Mouse (Mus musculus) thymus, adult 2 months (tissue): ENCODE results near the gene Enox1. TPM values are rescaled to one million over a fixed set of nuclear protein-coding genes. Genes with fewer than 3 reads are reported as not detected.
"Not testable (repeated sequence)": the region's sequence is repeated elsewhere in the genome, so short reads cannot be mapped to it uniquely, and the experiment has no call there.

Source experiments
- DNase-seq: peaks from one replicate; pipeline ENCODE4 v3.0.0; 2021
- H3K27ac ChIP-seq: fragments of 200-500 bp; 2 replicates; pipeline ENCODE4 v1.5.1; 2012; ENCODE audit warnings: low read length, control low read depth; ENCODE audit not compliant: control insufficient read depth, insufficient read depth
- H3K27me3 ChIP-seq: fragments of 200-500 bp; 2 replicates; pipeline ENCODE4 v1.6.1; 2012; ENCODE audit warnings: mild to moderate bottlenecking, low read length, moderate library complexity, mixed read lengths; ENCODE audit not compliant: control insufficient read depth, insufficient read depth
- H3K36me3 ChIP-seq: fragments of 200-500 bp; 2 replicates; pipeline ENCODE4 v1.6.1; 2012; ENCODE audit warnings: mild to moderate bottlenecking, low read length, moderate library complexity; ENCODE audit not compliant: control insufficient read depth, insufficient read depth
- H3K4me1 ChIP-seq: fragments of 200-500 bp; replicated peaks from 2 replicates; pipeline ENCODE4 v1.6.1; 2012; ENCODE audit warnings: low read length; ENCODE audit not compliant: control insufficient read depth, insufficient read depth
- H3K4me3 ChIP-seq: fragments of 200-500 bp; 2 replicates; pipeline ENCODE4 v1.5.1; 2012; ENCODE audit warnings: mild to moderate bottlenecking, low read length, control low read depth, moderate library complexity; ENCODE audit not compliant: control insufficient read depth, insufficient read depth
- CTCF ChIP-seq: fragments of 200-500 bp; IDR thresholded peaks from 2 replicates; pipeline ENCODE4 v1.5.1; 2012; ENCODE audit warnings: mild to moderate bottlenecking, control low read depth, low read length, moderate library complexity, borderline replicate concordance; ENCODE audit not compliant: control insufficient read depth, poor library complexity, insufficient read depth; ENCODE audit errors: extremely low read depth
- POLR2A ChIP-seq: fragments of 200-500 bp; IDR thresholded peaks from 2 replicates; pipeline ENCODE4 v1.6.1; 2012; ENCODE audit warnings: mild to moderate bottlenecking, low read length, control low read depth, moderate library complexity; ENCODE audit not compliant: control insufficient read depth, poor library complexity, insufficient read depth; ENCODE audit errors: extremely low read depth
- WGBS: fragments of 180-500 bp; shearing (Covaris S2); methylation state at CpG from one replicate; pipeline ENCODE4 v1.1.7; 2018; 5-methylcytosine and 5-hydroxymethylcytosine counted together
- polyA plus RNA-seq: library from polyadenylated mRNA; depleted of rRNA; stranded (reverse); fragments of >200 nt; gene quantifications from 2 replicates; pipeline ENCODE4 v1.2.3, GENCODE M21; 2012

The Enox1 gene
- polyA plus RNA-seq, 1 experiment: 0.38 TPM

DNA sequence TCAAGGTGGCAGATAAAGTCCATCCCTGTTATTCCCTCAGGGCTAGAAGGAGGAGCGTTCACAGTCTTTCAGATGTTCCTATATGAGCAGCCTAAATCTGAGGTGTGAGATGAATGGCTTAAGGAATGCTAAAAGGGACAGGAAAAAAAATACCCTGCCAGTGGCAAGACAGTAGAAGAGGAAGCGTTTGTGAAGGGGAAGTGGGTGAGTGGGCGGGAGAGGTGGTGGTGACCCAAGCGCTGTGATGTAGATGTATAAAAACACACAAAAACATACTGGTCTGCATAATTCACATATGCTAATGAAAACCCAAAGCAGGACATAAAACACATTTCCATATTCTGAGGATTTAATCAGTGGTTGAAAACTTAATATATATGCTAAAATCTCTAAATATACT lies 367.7 kb downstream of the Enox1 start:
- TF ChIP-seq POLR2A: no peak
- TF ChIP-seq CTCF: no peak
- peaks cover 6% of the 10 kb centered on the region for H3K4me1 ChIP-seq
- no peak overlapping the region for H3K27ac ChIP-seq
- no peaks in the 10 kb centered on the region for H3K27me3 ChIP-seq
- H3K4me3 ChIP-seq: no peak overlapping the region
- 28% methylated on average over 4 of the region's 4 CpGs for WGBS
- no peak for DNase-seq
- no peaks in the 10 kb centered on the region for H3K36me3 ChIP-seq

GRCm38 (mm10) chr14:77526262-77526661 lies 369.7 kb downstream of the Enox1 start:
- H3K4me1 ChIP-seq: peaks cover 3% of the 10 kb centered on the region
- H3K27me3 ChIP-seq: no peaks in the 10 kb centered on the region
- no peak overlapping the region for H3K27ac ChIP-seq
- no peak overlapping the region for H3K4me3 ChIP-seq
- DNase-seq: no peak
- no peak for TF ChIP-seq CTCF
- no peak for TF ChIP-seq POLR2A
- H3K36me3 ChIP-seq: no peaks in the 10 kb centered on the region
- WGBS: 93% methylated on average over 1 of the region's 1 CpGs

- 96% methylated on average over 9 of the region's 9 CpGs for WGBS
- H3K36me3 ChIP-seq: no peaks in the 10 kb centered on the region
- no peaks in the 10 kb centered on the region for H3K27me3 ChIP-seq
- DNase-seq: no peak
- H3K4me3 ChIP-seq: no peak overlapping the region
- peaks cover 3% of the 10 kb centered on the region for H3K4me1 ChIP-seq
- no peak overlapping the region for H3K27ac ChIP-seq
- no peak for TF ChIP-seq POLR2A
- TF ChIP-seq CTCF: no peak
These were observed 372.6 kb downstream of the Enox1 start for GRCm38 (mm10) chr14:77529201-77529600.

- H3K4me1 ChIP-seq: peaks cover 3% of the 10 kb centered on the region
- H3K27me3 ChIP-seq: no peaks in the 10 kb centered on the region
- H3K4me3 ChIP-seq: no peak overlapping the region
- no peak for DNase-seq
- TF ChIP-seq CTCF: no peak
- TF ChIP-seq POLR2A: no peak
- H3K27ac ChIP-seq: no peak overlapping the region
- no peaks in the 10 kb centered on the region for H3K36me3 ChIP-seq
- 97% methylated on average over 5 of the region's 5 CpGs for WGBS
These were observed 373.1 kb downstream of the Enox1 start for GRCm38 (mm10) chr14:77529621-77530020.

- Histone ChIP-seq H3K36me3 (no peaks in the 10 kb centered on the region), H3K4me3 (no peak overlapping the region), H3K27me3 (no peaks in the 10 kb centered on the region), H3K4me1 (no peaks in the 10 kb centered on the region), H3K27ac (no peak overlapping the region)
- WGBS: 54% methylated on average over 5 of the region's 5 CpGs
- DNase-seq: peak; percentile 7
- TF ChIP-seq CTCF (no peak), POLR2A (no peak)
These were observed 377.1 kb downstream of the Enox1 start for GRCm38 (mm10) chr14:77533638-77534037.

DNA sequence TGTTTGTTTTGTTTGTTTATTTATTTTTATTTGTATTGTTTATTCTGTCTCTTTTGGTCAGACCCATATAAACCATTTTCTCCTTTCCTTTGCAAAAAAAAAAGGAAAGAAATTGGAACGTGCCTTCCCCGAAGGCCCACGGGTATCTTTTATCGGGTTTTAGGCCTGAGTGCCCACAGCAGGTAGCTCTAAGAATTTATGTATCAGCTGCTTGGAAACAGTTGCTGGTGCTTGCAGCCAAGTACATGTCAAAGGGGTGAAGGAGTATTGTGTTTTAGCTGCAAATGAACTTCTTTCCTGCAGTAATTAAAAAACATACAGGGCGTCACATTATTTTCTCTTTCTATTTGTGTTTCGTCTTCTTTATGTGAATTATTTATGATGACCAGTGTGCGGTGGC lies 377.6 kb downstream of the Enox1 start:
- Histone ChIP-seq H3K27ac (no peak overlapping the region), H3K4me1 (no peaks in the 10 kb centered on the region), H3K27me3 (no peaks in the 10 kb centered on the region), H3K36me3 (no peaks in the 10 kb centered on the region), H3K4me3 (no peak overlapping the region)
- WGBS: 94% methylated on average over 7 of the region's 7 CpGs
- TF ChIP-seq POLR2A: no peak
- no peak for TF ChIP-seq CTCF
- DNase-seq: no peak

GRCm38 (mm10) chr14:77536592-77536991 lies 380.0 kb downstream of the Enox1 start:
- Histone ChIP-seq H3K27ac (no peak overlapping the region), H3K4me1 (no peaks in the 10 kb centered on the region), H3K36me3 (no peaks in the 10 kb centered on the region), H3K27me3 (no peaks in the 10 kb centered on the region), H3K4me3 (no peak overlapping the region)
- no peak for TF ChIP-seq CTCF
- TF ChIP-seq POLR2A: no peak
- no peak for DNase-seq
- WGBS: 35% methylated on average over 2 of the region's 2 CpGs

- not testable (repeated sequence) for H3K36me3 ChIP-seq, H3K4me3 ChIP-seq, H3K4me1 ChIP-seq, H3K27me3 ChIP-seq, DNase-seq, H3K27ac ChIP-seq
- 97% methylated on average over 21 of the region's 21 CpGs for WGBS
These were observed 383.0 kb downstream of the Enox1 start for GRCm38 (mm10) chr14:77539563-77539962.
